Mouse (Mus musculus) left cerebral cortex, postnatal 4 days (tissue): Measurements from ENCODE around the gene Cltb. TPM values are rescaled to one million over a fixed set of nuclear protein-coding genes. Genes with fewer than 3 reads are reported as not detected.
A peak's percentile ranks its signal among the peaks of the same experiment; 100 is the strongest.
"Not testable (repeated sequence)": the region's sequence is repeated elsewhere in the genome, so short reads cannot be mapped to it uniquely, and the experiment has no call there.

Experiments used
- DNase-seq: peaks from one replicate; pipeline ENCODE4 v3.0.0-alpha.2; 2022
- intact Hi-C: fragments of 180-260 bp; cut with DNase I; formaldehyde crosslinking; loops from one replicate; pipeline ENCODE4 v1.15.1; 2025
- total RNA-seq, 2 experiments: library from RNA; stranded (reverse); gene quantifications; 2 replicates each; pipeline ENCODE4 v1.2.3; 2021

The Cltb gene
- total RNA-seq = 100 to 1,000 TPM; 256 to 262 TPM

- DNase-seq = peak; percentile 91
- intact Hi-C loops = no loop called here
Observed at GRCm38 (mm10) chr13:54610972-54611754, at the start of gene Cltb. Gene Cltb, minus strand, starts transcription at chr13:54611344.

- intact Hi-C loops = no loop called here
- no peak for DNase-seq
Observed at GRCm38 (mm10) chr13:54660877-54661276, 49.7 kb upstream of the Cltb start.

DNA sequence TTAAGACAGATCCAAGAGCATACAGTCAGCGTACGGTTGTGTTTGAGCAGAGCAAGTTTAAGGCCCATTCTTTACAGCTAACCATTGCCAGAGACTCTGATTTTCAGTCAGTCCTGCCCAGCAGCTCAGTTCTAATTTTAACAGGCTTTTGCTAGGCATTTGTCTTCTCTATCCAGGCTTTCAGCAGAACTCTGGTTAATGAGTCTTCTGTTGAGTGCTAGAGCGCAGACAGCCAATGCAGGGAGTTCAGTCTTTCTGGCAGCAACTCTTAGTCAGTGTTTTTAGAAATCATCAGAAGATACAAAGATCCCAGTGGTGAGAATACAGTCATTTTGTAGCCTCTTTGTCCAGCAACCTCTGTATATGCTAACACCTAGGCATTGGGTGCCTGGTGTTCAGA, 39.3 kb upstream of the Cltb start:
- DNase-seq = no peak
- intact Hi-C loops = no loop called here

DNA sequence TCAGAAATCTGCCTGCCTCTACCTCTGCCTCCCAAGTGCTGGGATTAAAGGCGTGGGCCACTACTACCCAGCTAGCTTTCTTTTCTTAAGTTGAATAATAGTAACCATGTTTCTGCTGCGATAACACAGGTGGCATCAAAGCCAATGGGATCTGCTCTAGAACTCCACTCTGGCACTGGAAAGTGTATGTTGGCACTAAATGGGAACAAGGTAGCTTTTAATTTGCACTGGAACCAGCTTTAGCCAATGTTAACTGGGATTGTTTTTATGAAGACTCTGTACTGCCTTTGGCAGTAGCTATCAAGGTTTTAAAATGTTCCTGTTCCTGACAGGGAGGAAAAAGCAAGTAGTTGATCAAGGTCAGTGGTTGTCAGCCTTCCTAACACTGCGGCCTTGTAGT, 23.9 kb upstream of the Cltb start:
- no peak for DNase-seq
- intact Hi-C loops = no loop called here

DNA sequence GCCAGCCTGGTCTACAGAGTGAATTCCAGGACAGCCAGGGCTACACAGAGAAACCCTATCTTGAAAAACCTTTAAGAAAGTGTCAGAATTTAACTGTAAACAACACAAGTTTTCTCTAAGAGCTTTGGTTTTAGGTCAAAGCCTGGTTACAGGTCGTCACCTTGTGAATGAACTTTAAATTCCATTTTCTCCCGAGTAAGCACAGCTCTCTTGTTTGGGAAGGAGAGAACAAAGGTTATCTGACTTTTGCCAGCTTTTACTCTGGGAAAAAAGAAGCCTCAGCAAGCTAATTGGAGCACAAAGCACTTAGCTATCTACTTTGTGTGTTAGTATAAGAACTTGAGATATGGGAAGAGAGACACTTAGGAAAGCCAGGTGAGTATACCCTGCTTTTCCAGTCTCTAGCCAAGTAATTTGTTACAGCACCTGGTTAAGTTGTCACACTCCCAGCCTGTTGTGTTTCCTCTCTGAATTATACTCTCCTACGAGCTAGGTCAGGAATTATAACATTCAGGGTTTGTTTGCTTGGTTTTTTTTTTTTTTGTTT, 21.7 kb upstream of the Cltb start:
- DNase-seq = no peak
- intact Hi-C loops = no loop called here

- intact Hi-C loops = loop anchor here (5.0 kb wide), 1 partner anchor 43 kb away; no protein-coding TSS in a partner anchor
Observed at GRCm38 (mm10) chr13:54629128-54629527, 18.0 kb upstream of the Cltb start.

DNA sequence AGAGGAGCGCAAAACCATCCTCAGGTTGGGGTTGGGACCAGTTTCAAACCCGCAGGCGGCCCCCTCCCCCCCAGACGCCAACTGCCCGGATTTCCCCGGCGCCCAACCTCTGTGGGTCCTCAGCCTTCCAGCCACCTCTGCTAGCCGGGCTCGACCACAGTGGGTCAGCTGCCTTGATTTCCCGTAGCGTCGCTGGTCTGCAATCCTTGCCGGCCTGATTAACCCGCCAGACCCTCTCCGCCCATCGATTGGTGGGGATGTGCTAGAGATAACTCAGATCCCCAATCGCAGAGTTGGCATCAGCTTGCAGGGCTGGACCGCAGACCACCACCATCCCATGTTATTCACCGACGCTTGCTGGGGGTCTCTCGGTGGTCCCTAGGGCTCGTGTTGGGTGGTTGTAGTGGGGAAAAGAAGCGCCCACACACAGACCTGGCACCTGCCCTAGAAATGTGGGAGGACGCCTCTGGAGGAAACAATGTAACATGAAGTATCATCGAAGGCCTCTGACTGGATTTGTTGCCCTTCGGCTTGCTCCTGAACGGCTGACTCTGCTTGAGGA, 10.9 kb upstream of the Cltb start:
- intact Hi-C loops = no loop called here
- peak; percentile 20 for DNase-seq

More at GRCm38 (mm10) chr13:54629128-54629527, 18.0 kb upstream of the Cltb start:
- DNase-seq = no peak

DNA sequence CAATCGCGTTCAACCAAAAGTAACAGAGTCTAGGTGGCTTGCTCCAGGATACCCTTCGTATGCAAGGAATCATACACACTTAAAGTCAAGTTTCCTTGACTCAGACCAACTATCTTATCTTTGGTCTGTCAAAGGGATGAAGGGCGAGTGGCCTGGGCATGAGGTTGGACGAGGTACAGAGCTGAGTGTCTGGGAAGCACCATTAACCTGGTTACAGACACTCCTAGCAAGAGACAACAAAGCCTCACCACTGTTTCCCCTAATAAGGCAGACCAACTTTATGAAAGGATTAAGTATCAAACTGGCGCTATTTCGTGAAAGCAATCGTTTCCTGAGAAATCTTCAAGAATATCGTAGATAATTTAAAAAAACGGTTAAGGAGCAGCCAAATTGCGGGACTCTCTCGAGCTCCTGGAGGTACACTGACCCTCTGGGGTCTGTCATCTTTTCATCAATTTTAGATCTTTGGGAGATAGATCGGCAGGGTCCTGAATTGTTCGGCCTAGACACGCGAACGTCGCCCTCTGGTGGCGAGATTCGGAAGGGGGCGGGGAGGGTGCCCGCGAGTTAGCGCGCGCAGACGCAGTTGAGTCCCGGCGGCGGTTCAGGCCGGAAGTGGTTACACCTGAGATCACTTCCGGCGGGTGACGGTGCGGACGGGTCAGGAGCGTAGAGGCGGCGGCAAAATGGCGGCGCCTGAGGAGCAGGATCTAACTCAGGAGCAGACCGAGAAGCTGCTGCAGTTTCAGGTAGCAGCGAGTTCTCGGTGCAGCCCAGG, 10.2 kb upstream of the Cltb start, which contains the start of gene Faf2:
Gene Faf2 (plus strand): TSS at position 630 of the 778 bp plus-strand sequence.
- peak; percentile 99 for DNase-seq
- intact Hi-C loops = no loop called here

DNA sequence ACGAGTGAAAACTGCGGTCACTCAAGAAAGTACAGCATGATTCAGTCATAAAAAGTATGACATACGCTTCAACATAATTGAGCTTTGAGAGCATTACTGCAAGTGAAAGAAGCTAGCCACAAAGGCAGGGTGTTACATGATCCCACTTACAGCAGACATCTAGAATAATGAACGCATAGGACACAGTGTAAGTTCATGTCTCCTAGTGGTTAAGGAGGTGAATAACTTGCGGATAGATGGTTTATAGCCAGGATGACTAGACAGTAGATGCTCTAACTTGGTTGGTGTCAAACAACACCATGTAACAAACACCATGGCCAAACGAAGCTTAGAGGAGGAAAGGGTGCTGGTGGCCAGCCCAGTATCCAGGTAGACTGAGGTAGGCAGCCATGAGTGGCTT, 5.9 kb upstream of the Cltb start:
- intact Hi-C loops = no loop called here

DNA sequence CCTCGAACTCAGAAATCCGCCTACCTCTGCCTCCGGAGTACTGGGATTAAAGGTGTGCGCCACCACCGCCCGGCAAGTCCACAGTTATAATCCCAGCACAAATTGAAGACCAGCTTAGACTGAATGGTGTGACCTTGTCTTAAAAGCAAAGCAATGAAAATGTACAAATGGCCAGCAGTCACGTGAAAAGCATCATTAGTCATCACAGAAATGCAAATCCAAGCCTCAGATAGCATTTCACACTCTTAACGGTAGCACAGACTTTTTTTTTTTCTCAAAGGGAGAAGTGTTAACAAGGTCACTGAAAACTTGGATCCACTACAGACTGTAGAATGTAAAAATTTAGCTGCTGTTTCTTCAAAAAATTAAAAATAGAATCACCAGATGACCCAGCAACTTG, 5.2 kb upstream of the Cltb start:
- intact Hi-C loops = no loop called here
- no peak for DNase-seq

More for the DNA sequence above, 5.9 kb upstream of the Cltb start:
- no peak for DNase-seq

DNA sequence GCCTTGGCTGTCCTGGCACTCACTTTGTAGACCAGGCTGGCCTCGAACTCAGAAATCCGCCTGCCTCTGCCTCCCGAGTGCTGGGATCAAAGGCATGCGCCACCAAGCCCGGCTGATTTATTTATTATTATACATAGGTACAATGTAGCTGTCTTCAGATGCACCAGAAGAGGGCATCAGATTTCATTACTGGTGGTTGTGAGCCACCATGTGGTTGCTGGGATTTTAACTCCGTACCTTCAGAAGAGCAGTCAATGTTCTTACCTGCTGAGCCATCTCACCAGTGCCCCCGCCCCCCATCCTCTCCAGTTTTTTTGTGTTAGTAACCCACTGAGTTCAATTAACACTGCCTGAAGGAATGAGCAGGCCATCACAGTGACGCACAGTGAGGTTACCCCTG, 2.0 kb upstream of the Cltb start:
- intact Hi-C loops, DNase-seq: not testable (repeated sequence)

- no peak for DNase-seq
- intact Hi-C loops = no loop called here
Observed at GRCm38 (mm10) chr13:54610613-54610971, 552 bp downstream of the Cltb start.

GRCm38 (mm10) chr13:54609301-54609700, 1.8 kb downstream of the Cltb start:
- intact Hi-C loops = no loop called here
- no peak for DNase-seq

DNA sequence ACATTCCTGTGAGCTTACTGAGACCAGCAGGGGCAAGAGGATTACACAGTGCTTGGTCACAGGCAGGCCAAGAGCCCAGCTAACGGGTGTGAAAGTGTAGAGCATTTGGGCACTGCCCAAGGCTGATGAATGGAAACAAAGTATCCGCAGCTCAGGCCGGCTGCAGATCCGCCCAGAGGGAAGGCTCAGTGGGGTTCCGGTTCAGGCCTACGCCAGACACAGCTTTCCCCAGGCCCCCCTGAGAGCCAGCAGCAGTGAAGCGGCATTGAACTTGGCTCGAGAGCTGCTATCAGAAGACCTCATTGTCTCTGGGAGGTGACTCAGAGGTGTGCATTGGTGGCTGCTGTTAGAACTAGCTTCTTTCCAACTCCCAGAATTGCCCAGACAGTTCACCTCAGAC, 2.5 kb downstream of the Cltb start:
- intact Hi-C loops = no loop called here
- DNase-seq = peak; percentile 46

DNA sequence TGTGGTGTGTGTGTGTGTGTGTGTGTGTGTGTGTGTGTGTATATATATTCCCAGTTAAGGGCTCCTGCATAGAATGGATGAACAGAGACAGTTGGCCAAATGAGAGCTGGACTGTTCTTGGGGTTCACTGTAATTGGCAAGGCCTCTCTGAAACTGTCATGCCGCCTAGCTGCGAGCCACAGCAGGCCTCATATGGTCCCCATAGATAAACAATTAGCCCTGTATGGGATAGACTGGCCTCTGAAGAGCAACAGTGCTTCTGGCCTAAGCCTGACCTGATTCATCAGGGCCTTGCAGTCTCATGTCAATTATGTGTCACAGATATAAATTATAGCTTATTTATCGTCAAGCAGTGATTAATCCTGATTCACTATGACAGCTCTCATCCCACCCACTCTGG, 3.1 kb downstream of the Cltb start:
- DNase-seq = no peak
- intact Hi-C loops = no loop called here

- DNase-seq = no peak
- intact Hi-C loops = no loop called here
Observed at GRCm38 (mm10) chr13:54607204-54607603, 3.9 kb downstream of the Cltb start.

DNA sequence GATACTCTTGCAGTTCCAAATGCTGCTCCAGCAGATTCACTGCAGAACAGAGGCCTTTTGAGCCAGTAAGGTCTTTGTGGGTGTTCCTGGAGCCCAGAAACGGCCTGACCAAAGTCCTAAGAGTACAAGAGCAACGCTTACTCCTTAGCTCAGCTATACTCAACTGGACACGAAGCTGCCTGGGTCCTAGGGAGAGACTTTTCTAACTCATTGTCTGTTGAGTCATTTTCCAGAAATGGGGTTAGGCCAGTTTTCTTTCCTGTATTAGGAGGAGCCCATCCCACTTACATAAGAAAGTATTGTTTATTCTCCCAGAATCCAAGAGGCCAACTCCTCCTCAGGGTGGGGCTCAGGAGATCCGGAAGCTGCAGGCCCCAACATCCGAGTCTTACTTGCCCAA, 5.7 kb downstream of the Cltb start:
- intact Hi-C loops = no loop called here

GRCm38 (mm10) chr13:54604221-54604620, 6.9 kb downstream of the Cltb start:
- intact Hi-C loops = no loop called here
- no peak for DNase-seq

More for the DNA sequence above, 5.7 kb downstream of the Cltb start:
- no peak for DNase-seq

DNA sequence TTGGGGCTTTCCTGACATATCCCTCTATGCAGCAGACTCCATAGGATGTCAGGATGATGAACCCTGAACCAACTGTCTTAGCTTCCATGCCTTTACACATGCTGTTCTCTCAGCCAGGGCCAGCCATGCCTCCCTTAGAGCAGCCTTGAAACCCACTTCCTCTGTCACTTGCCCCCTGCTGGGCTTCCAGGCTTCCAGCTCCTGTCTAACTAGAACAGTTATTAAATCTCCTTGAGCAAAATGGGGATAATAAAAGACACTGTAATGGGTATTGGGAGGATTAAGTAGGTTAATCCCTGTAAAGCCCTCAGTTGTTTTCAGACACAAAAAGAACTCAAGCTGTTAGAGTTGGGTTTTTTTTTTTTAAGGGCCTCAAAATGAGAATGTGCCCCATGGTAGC, 7.6 kb downstream of the Cltb start:
- intact Hi-C loops = no loop called here
- DNase-seq = no peak

GRCm38 (mm10) chr13:54602639-54603111, 8.5 kb downstream of the Cltb start:
- intact Hi-C loops = no loop called here

DNA sequence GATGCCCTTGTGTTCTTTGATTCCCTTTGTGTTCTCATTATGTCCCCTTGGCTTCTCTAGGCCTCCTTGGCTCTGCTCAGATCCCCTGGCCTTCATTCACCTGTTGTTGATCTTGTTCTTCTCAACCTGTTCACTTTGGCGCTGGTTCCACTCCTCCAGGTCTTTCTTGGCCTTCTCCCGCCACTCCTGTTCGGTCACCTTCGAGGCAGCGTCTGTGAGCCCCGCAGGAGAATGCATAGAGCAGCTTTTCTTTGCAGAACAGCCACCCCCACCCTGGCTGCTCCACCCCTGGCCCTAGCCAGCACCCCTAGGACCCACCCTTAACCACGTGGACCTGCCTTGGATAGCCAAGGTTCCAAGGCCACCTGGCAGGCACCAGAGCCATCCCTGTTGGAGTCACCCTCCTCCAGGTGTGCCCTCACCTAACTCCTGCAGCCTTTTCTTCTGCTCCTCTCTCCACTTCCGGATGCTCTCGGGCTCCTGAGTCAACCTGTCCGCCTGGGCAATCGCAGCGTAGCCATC, 12.5 kb downstream of the Cltb start:
- intact Hi-C loops = no loop called here
- DNase-seq = no peak

More at GRCm38 (mm10) chr13:54602639-54603111, 8.5 kb downstream of the Cltb start:
- no peak for DNase-seq
